Mouse (Mus musculus) gastrocnemius, postnatal 14 days (tissue): Measurements from ENCODE around the gene Upk1b. TPM values are rescaled to one million over a fixed set of nuclear protein-coding genes. Genes with fewer than 3 reads are reported as not detected.

Experiments used
- DNase-seq: peaks from one replicate; pipeline ENCODE4 v3.0.0; 2021; ENCODE audit warnings: mixed read lengths
- intact Hi-C: fragments of 180-260 bp; cut with DNase I; formaldehyde crosslinking; loops from one replicate; pipeline ENCODE4 v1.15.1; 2025; ENCODE audit warnings: low total_unique reads
- total RNA-seq, 2 experiments: library from RNA; stranded (reverse); gene quantifications; 2 replicates each; pipeline ENCODE4 v1.2.3; 2021

Gene Upk1b
- total RNA-seq, 2 experiments from 2014 or later, result not detected

- intact Hi-C loops, result no loop called here
- DNase-seq, result no peak
These were observed 33.5 kb downstream of the Upk1b start for GRCm38 (mm10) chr16:38766671-38767070.

- intact Hi-C loops, result no loop called here
- DNase-seq, result no peak
These were observed 36.6 kb downstream of the Upk1b start for GRCm38 (mm10) chr16:38763508-38763907.

- no peak for DNase-seq
- intact Hi-C loops, result no loop called here
These were observed 37.7 kb downstream of the Upk1b start for GRCm38 (mm10) chr16:38762401-38762800.

GRCm38 (mm10) chr16:38761972-38762371, 38.2 kb downstream of the Upk1b start:
- intact Hi-C loops, result no loop called here
- no peak for DNase-seq

- intact Hi-C loops, result no loop called here
- no peak for DNase-seq
These were observed 39.2 kb downstream of the Upk1b start for GRCm38 (mm10) chr16:38760834-38761375.

- intact Hi-C loops, result no loop called here
- no peak for DNase-seq
These were observed 39.9 kb downstream of the Upk1b start for GRCm38 (mm10) chr16:38760239-38760638.

- DNase-seq, result no peak
- intact Hi-C loops, result no loop called here
These were observed 41.8 kb downstream of the Upk1b start for GRCm38 (mm10) chr16:38758104-38758861.

GRCm38 (mm10) chr16:38757626-38758025, 42.5 kb downstream of the Upk1b start:
- no peak for DNase-seq
- intact Hi-C loops, result no loop called here

GRCm38 (mm10) chr16:38756572-38756971, 43.6 kb downstream of the Upk1b start:
- DNase-seq, result no peak
- intact Hi-C loops, result no loop called here

- no peak for DNase-seq
- intact Hi-C loops, result no loop called here
These were observed 44.0 kb downstream of the Upk1b start for GRCm38 (mm10) chr16:38756177-38756503.

- intact Hi-C loops, result no loop called here
- DNase-seq, result no peak
These were observed 44.5 kb downstream of the Upk1b start for GRCm38 (mm10) chr16:38755452-38756176.

- intact Hi-C loops, result no loop called here
- peak; percentile 33 for DNase-seq
These were observed 46.5 kb downstream of the Upk1b start for GRCm38 (mm10) chr16:38753631-38754030.

- intact Hi-C loops, result no loop called here
- DNase-seq, result no peak
These were observed 49.3 kb downstream of the Upk1b start for GRCm38 (mm10) chr16:38750803-38751202.

GRCm38 (mm10) chr16:38743941-38744673, 56.0 kb downstream of the Upk1b start:
- intact Hi-C loops, result no loop called here
- no peak for DNase-seq

- DNase-seq, result no peak
- intact Hi-C loops, result no loop called here
These were observed 57.4 kb downstream of the Upk1b start for GRCm38 (mm10) chr16:38742659-38743131.

- intact Hi-C loops, result no loop called here
- peak; percentile 82 for DNase-seq
These were observed 57.9 kb downstream of the Upk1b start, which contains the start of gene B4galt4 for GRCm38 (mm10) chr16:38742113-38742658. Gene B4galt4 (plus strand): TSS chr16:38742264.

- no peak for DNase-seq
- intact Hi-C loops, result no loop called here
These were observed 58.8 kb downstream of the Upk1b start for GRCm38 (mm10) chr16:38741204-38741903.

GRCm38 (mm10) chr16:38730921-38731320, 69.2 kb downstream of the Upk1b start:
- intact Hi-C loops, result loop anchor here (10.0 kb wide), 1 partner anchor 106 kb away; no protein-coding TSS in a partner anchor
- DNase-seq, result no peak
